Mouse (Mus musculus): Measurements from ENCODE around the gene Igf2bp3.
A peak's percentile ranks its signal among the peaks of the same experiment; 100 is the strongest.

The Igf2bp3 gene

GRCm38 (mm10) chr6:49174616-49175015 lies 40.1 kb downstream of the Igf2bp3 start:
- DNase-seq (ENCODE audit: low read depth, low spot score), result no peak

GRCm38 (mm10) chr6:49173674-49174073 lies 41.1 kb downstream of the Igf2bp3 start:
- no peak for DNase-seq (ENCODE audit: low read depth, low spot score)

GRCm38 (mm10) chr6:49173265-49173664 lies 41.5 kb downstream of the Igf2bp3 start:
- DNase-seq (ENCODE audit: low read depth, low spot score), result no peak

GRCm38 (mm10) chr6:49171216-49171615 lies 43.5 kb downstream of the Igf2bp3 start:
- DNase-seq (ENCODE audit: low read depth, low spot score), result no peak

GRCm38 (mm10) chr6:49168648-49169047 lies 46.1 kb downstream of the Igf2bp3 start:
- DNase-seq (ENCODE audit: low read depth, low spot score), result no peak

- no peak for DNase-seq (ENCODE audit: low read depth, low spot score)
These were observed 47.4 kb downstream of the Igf2bp3 start for GRCm38 (mm10) chr6:49167406-49167805.

GRCm38 (mm10) chr6:49166318-49166717 lies 48.4 kb downstream of the Igf2bp3 start:
- DNase-seq (ENCODE audit: low read depth, low spot score), result no peak

- DNase-seq (ENCODE audit: low read depth, low spot score), result no peak
These were observed 48.9 kb downstream of the Igf2bp3 start for GRCm38 (mm10) chr6:49165855-49166254.

GRCm38 (mm10) chr6:49165101-49165500 lies 49.7 kb downstream of the Igf2bp3 start:
- DNase-seq (ENCODE audit: low read depth, low spot score), result peak; percentile 40

- DNase-seq (ENCODE audit: low read depth, low spot score), result no peak
These were observed 50.1 kb downstream of the Igf2bp3 start for GRCm38 (mm10) chr6:49164701-49165100.

GRCm38 (mm10) chr6:49159971-49160370 lies 54.8 kb downstream of the Igf2bp3 start:
- DNase-seq (ENCODE audit: low read depth, low spot score), result no peak

GRCm38 (mm10) chr6:49156826-49157175 lies 58.0 kb downstream of the Igf2bp3 start:
- no peak for DNase-seq (ENCODE audit: low read depth, low spot score)

GRCm38 (mm10) chr6:49156170-49156825 lies 58.5 kb downstream of the Igf2bp3 start:
- DNase-seq (ENCODE audit: low read depth, low spot score), result no peak

GRCm38 (mm10) chr6:49151465-49151864 lies 63.3 kb downstream of the Igf2bp3 start:
- DNase-seq (ENCODE audit: low read depth, low spot score), result no peak

GRCm38 (mm10) chr6:49150349-49151229 lies 64.2 kb downstream of the Igf2bp3 start:
- no peak for DNase-seq (ENCODE audit: low read depth, low spot score)

- no peak for DNase-seq (ENCODE audit: low read depth, low spot score)
These were observed 65.4 kb downstream of the Igf2bp3 start for GRCm38 (mm10) chr6:49149202-49149930.

- no peak for DNase-seq (ENCODE audit: low read depth, low spot score)
These were observed 66.0 kb downstream of the Igf2bp3 start for GRCm38 (mm10) chr6:49148781-49149180.

GRCm38 (mm10) chr6:49148368-49148767 lies 66.4 kb downstream of the Igf2bp3 start:
- no peak for DNase-seq (ENCODE audit: low read depth, low spot score)

- DNase-seq (ENCODE audit: low read depth, low spot score), result no peak
These were observed 68.3 kb downstream of the Igf2bp3 start for GRCm38 (mm10) chr6:49146461-49146860.

GRCm38 (mm10) chr6:49142428-49142827 lies 72.3 kb downstream of the Igf2bp3 start:
- DNase-seq (ENCODE audit: low read depth, low spot score), result peak; percentile 38

- no peak for DNase-seq (ENCODE audit: low read depth, low spot score)
These were observed 73.6 kb downstream of the Igf2bp3 start for GRCm38 (mm10) chr6:49141125-49141524.
